Mouse (Mus musculus) megakaryocyte, embryonic 14.5 days (primary cell): ENCODE data around the gene Pfdn6.

Experiments used
- FLI1 ChIP-seq: IDR thresholded peaks from 2 replicates; pipeline ENCODE4 v1.6.1; 2012; ENCODE audit warnings: low read length, inconsistent platforms, mixed read lengths
- GATA1 ChIP-seq: IDR thresholded peaks from 3 replicates; pipeline ENCODE4 v1.6.1; 2012; ENCODE audit warnings: mixed read lengths, low read length, inconsistent platforms, borderline replicate concordance

- TF ChIP-seq GATA1, result no peak
- no peak for TF ChIP-seq FLI1
Measured at GRCm38 (mm10) chr17:33932448-33932847, 7.7 kb downstream of the Pfdn6 start.
